Mouse (Mus musculus): ENCODE measurements around the gene Dlat. TPM values are rescaled to one million over a fixed set of nuclear protein-coding genes. Genes with fewer than 3 reads are reported as not detected.

The Dlat gene
- polyA plus RNA-seq, 1 experiment: 1.3 TPM

DNA sequence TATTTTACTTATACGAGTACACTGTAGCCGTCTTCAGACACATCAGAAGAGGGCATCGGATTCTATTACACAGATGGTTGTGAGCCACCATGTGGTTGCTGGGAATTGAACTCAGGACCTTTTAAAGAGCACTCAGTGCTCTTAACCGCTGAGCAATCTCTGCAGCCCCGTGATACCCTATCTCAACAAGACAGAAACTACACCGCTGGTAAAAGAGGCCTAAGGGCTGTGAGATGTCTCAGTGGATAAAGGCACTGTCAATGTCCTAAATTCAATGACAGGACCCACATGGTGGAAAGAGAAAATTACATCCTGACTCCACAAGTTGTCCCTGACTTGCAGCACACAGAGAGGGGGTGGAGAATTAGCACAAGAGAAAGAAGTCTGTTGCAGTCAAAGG, 6.9 kb upstream of the Dlat start:
- no peak overlapping the region for H3K4me3 ChIP-seq (replicated peaks)
- no peaks in the 10 kb centered on the region for H3K27me3 ChIP-seq (ENCODE audit: control insufficient read depth)
- no peak for TF ChIP-seq GATA1 (IDR thresholded peaks at IDR 0.05; ENCODE audit: low read length)
- no peak for TF ChIP-seq TAL1 (IDR thresholded peaks at IDR 0.05; ENCODE audit: low read length)
- H3K9me3 ChIP-seq (ENCODE audit: control insufficient read depth, low read length): no peaks in the 10 kb centered on the region
- H3K4me1 ChIP-seq (ENCODE audit: control insufficient read depth): peaks cover 4% of the 10 kb centered on the region
- H3K36me3 ChIP-seq (ENCODE audit: control insufficient read depth): no peaks in the 10 kb centered on the region

DNA sequence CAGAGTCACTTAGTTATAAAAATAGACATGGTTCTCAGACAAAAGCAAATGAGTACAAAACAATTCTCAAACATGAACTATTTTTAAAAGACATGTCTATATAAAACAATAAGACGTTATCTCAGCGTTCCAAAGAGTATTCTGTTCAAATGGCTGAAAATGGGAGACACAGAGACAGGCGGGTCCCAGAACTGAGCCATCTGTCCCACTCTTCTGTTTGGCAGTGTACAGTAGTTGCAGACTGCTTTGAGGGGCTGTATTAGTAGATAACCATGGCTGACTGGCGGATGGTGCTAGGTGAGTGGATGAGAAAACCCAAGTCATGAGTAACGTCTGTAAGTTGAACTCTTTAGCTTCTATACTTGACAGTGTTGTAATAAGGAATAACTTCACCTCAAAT, 5.2 kb upstream of the Dlat start:
- TF ChIP-seq TAL1 (IDR thresholded peaks at IDR 0.05; ENCODE audit: low read length): no peak
- TF ChIP-seq GATA1 (IDR thresholded peaks at IDR 0.05; ENCODE audit: low read length): no peak
- Histone ChIP-seq H3K27me3 (ENCODE audit: control insufficient read depth) (no peaks in the 10 kb centered on the region), H3K4me3 (replicated peaks) (no peak overlapping the region), H3K36me3 (ENCODE audit: control insufficient read depth) (no peaks in the 10 kb centered on the region), H3K9me3 (ENCODE audit: control insufficient read depth, low read length) (no peaks in the 10 kb centered on the region), H3K4me1 (ENCODE audit: control insufficient read depth) (peaks cover 12% of the 10 kb centered on the region)

DNA sequence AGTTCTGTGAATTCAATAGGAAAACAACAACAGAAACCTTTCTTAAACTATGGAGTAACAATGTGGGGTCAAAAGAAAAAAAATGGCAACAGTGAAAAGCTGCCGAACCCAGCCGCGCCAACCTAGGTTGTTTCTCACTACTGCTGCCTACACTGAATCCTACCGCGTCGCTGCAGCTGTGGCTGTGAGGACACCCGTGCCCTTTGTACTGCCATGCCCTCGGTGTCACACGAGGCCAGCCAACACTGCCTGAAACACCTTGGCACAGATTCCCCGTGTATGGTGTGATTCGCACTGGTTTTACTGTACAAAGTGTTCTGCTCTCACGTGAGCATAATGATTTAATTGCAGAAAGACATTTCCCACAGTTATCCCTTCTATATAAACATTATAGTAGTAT, 851 bp upstream of the Dlat start:
- H3K36me3 ChIP-seq (ENCODE audit: control insufficient read depth): peaks cover 13% of the 10 kb centered on the region
- H3K27me3 ChIP-seq (ENCODE audit: control insufficient read depth): no peaks in the 10 kb centered on the region
- no peak for TF ChIP-seq TAL1 (IDR thresholded peaks at IDR 0.05; ENCODE audit: low read length)
- TF ChIP-seq GATA1 (IDR thresholded peaks at IDR 0.05; ENCODE audit: low read length): no peak
- H3K4me1 ChIP-seq (ENCODE audit: control insufficient read depth): peaks cover 25% of the 10 kb centered on the region
- no peaks in the 10 kb centered on the region for H3K9me3 ChIP-seq (ENCODE audit: control insufficient read depth, low read length)
- H3K4me3 ChIP-seq (replicated peaks): peak overlapping the region; percentile 100

DNA sequence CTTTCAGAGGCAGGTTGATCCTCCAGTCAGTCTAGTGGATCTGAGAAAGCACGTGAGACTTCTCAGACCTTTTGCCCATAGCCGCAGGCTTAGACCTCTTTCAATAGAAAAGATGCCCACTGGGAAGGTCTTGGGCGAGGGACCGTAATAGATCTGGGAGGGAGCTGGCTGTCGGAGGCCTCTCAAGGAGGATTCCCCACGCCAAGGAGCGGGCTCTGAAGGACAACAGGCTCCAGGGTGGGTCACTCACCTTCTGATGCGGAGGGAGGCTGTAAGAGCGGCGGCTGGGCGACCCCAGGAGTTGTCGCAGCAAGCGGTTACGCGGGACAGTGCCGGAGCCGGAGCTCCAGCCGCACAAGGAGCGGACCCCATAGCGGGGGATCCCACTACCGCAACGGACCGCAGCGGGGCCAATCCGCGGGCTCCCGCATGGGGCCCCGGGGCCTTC, 615 bp downstream of the Dlat start:
- TF ChIP-seq TAL1 (IDR thresholded peaks at IDR 0.05; ENCODE audit: low read length) (no peak), GATA1 (IDR thresholded peaks at IDR 0.05; ENCODE audit: low read length) (no peak)
- H3K9me3 ChIP-seq (ENCODE audit: control insufficient read depth, low read length): no peaks in the 10 kb centered on the region
- peaks cover 18% of the 10 kb centered on the region for H3K36me3 ChIP-seq (ENCODE audit: control insufficient read depth)
- peaks cover 25% of the 10 kb centered on the region for H3K4me1 ChIP-seq (ENCODE audit: control insufficient read depth)
- H3K27me3 ChIP-seq (ENCODE audit: control insufficient read depth): no peaks in the 10 kb centered on the region
- peak overlapping the region; percentile 100 for H3K4me3 ChIP-seq (replicated peaks)

DNA sequence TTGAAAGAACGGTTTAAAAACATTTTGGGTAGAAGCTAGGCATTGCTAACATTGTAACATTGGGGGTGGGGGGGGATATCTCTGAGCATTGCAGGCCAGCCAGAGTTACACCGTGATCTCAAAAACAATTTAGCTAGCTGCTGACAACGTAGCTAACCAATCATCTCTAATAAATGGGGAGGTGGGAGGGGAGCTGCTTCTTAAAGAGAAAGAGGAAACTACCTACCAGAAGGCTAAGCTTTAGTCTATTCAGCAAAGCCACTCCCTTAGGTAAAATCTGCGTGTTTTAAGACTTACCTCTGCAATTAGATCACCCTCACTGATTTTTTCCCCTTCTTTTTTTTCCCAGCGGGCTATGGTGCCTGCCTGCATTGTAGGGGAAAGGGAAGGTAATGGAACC, 1.2 kb downstream of the Dlat start:
- peaks cover 23% of the 10 kb centered on the region for H3K36me3 ChIP-seq (ENCODE audit: control insufficient read depth)
- TF ChIP-seq TAL1 (IDR thresholded peaks at IDR 0.05; ENCODE audit: low read length) (no peak), GATA1 (IDR thresholded peaks at IDR 0.05; ENCODE audit: low read length) (no peak)
- H3K9me3 ChIP-seq (ENCODE audit: control insufficient read depth, low read length): no peaks in the 10 kb centered on the region
- no peaks in the 10 kb centered on the region for H3K27me3 ChIP-seq (ENCODE audit: control insufficient read depth)
- H3K4me3 ChIP-seq (replicated peaks): peak overlapping the region; percentile 100
- peaks cover 25% of the 10 kb centered on the region for H3K4me1 ChIP-seq (ENCODE audit: control insufficient read depth)

DNA sequence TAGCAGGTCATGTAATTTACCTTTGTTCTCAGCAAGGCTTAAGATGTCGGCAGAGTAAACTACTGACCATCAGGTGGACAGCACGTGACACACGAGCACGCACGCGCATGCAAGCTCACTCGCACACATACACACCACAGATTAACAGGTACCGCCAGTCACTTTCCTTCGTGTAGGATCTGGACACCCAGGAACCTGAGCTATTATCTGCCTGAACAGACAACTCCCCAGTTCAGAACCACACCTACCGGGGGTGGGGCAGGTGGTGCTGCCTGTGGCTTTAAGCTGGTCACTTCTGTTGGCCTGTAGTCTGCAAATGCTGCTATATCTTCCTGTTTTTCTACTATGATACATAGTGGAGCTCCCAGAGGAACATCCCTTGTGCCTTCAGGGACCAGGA, 9.1 kb downstream of the Dlat start:
- H3K36me3 ChIP-seq (ENCODE audit: control insufficient read depth): peaks cover 80% of the 10 kb centered on the region
- no peak for TF ChIP-seq TAL1 (IDR thresholded peaks at IDR 0.05; ENCODE audit: low read length)
- no peak for TF ChIP-seq GATA1 (IDR thresholded peaks at IDR 0.05; ENCODE audit: low read length)
- no peaks in the 10 kb centered on the region for H3K9me3 ChIP-seq (ENCODE audit: control insufficient read depth, low read length)
- H3K4me3 ChIP-seq (replicated peaks): no peak overlapping the region
- no peaks in the 10 kb centered on the region for H3K27me3 ChIP-seq (ENCODE audit: control insufficient read depth)
- H3K4me1 ChIP-seq (ENCODE audit: control insufficient read depth): peaks cover 17% of the 10 kb centered on the region

DNA sequence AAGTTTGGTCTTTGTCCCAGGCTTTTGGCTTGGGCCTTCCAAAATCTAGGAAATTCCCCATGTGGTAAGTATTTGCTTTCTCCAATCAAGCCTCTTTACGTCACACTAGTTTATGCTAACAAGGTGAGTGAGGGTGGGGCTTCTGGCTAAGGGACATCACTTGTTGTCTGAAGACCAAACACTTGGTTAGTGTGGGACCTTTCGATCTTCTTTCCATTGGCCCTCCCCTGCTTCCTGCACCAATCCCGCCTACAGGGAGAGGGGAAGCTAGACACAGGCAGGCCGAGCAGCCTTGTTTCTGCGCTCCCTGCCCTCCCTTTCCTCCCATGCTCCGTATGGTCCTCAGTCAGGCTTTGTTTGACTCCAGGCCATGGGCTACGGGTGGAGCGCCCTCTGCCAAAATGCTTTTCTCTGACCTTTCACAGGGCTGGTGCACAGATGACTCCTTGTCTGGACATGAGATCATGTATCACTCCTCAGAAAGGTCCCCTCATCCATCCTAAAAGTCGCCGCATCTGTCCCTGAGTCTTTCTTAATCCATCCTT, 12.7 kb downstream of the Dlat start:
- H3K9me3 ChIP-seq (ENCODE audit: control insufficient read depth, low read length): no peaks in the 10 kb centered on the region
- peaks cover 17% of the 10 kb centered on the region for H3K4me1 ChIP-seq (ENCODE audit: control insufficient read depth)
- TF ChIP-seq GATA1 (IDR thresholded peaks at IDR 0.05; ENCODE audit: low read length) (no peak), TAL1 (IDR thresholded peaks at IDR 0.05; ENCODE audit: low read length) (no peak)
- H3K36me3 ChIP-seq (ENCODE audit: control insufficient read depth): peaks cover 88% of the 10 kb centered on the region
- H3K27me3 ChIP-seq (ENCODE audit: control insufficient read depth): no peaks in the 10 kb centered on the region
- no peak overlapping the region for H3K4me3 ChIP-seq (replicated peaks)

DNA sequence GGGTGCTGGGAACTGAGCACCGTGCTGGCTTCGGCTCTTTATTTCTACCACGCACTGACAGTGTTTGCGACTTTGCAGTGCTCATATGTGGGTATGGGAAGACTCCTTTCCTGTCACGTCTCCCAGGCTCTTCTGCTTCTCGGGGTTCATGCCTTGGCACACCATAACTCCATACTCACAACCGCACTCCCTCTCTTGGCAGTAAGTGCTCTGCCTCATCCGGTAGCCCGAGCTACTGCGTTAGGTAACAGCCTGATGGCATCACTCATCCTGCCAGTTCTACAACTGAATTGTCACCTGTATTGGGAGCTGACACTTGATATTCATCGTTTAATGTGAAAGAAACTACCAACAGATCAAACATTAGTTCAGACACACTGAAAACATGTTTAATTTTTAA, 25.3 kb downstream of the Dlat start:
- no peak overlapping the region for H3K4me3 ChIP-seq (replicated peaks)
- H3K9me3 ChIP-seq (ENCODE audit: control insufficient read depth, low read length): no peaks in the 10 kb centered on the region
- peaks cover 53% of the 10 kb centered on the region for H3K36me3 ChIP-seq (ENCODE audit: control insufficient read depth)
- no peaks in the 10 kb centered on the region for H3K27me3 ChIP-seq (ENCODE audit: control insufficient read depth)
- peaks cover 8% of the 10 kb centered on the region for H3K4me1 ChIP-seq (ENCODE audit: control insufficient read depth)
- TF ChIP-seq GATA1 (IDR thresholded peaks at IDR 0.05; ENCODE audit: low read length) (no peak), TAL1 (IDR thresholded peaks at IDR 0.05; ENCODE audit: low read length) (no peak)

DNA sequence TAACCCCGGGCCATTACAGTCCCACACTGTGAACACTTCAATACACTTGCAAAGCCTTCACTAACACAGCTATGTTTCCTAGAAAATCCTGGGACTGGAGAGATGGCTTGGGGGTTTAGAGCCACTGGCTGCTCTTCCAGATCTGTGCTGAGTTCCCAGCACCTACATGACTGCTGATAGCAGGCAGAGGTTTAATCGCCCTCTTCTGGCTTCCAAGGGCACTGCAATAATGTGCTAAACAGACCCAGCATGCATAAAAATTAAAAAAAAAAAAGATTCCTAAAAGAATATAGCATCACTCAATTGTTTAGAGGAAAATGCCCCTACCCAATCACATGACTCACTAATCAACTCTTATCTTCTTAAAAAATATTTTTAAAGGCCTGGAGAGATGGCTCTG, 26.5 kb downstream of the Dlat start:
- Histone ChIP-seq H3K9me3 (ENCODE audit: control insufficient read depth, low read length) (no peaks in the 10 kb centered on the region), H3K4me1 (ENCODE audit: control insufficient read depth) (peaks cover 8% of the 10 kb centered on the region), H3K4me3 (replicated peaks) (no peak overlapping the region), H3K36me3 (ENCODE audit: control insufficient read depth) (peaks cover 43% of the 10 kb centered on the region), H3K27me3 (ENCODE audit: control insufficient read depth) (no peaks in the 10 kb centered on the region)
- TF ChIP-seq GATA1 (IDR thresholded peaks at IDR 0.05; ENCODE audit: low read length) (no peak), TAL1 (IDR thresholded peaks at IDR 0.05; ENCODE audit: low read length) (no peak)

All from erythroblast, embryonic 14.5 days (primary cell).